ENCODE assay signal across 16 mouse cellular contexts in genomic region chr5:151202925-151203324, GRCm38 (mm10). TPM values are rescaled to one million over a fixed set of nuclear protein-coding genes. Genes with fewer than 3 reads are reported as not detected.
DNase-seq lines count a peak whose midpoint lies in the region; ATAC-seq and TF ChIP-seq lines count a peak whose summit lies in the region.
"Had no signal": no experiment of that assay in that cellular context is flagged by ENCODE, and none has a peak within 500 bp of the region (broad histone marks: within the 10 kb centered on the region; RNA-seq: fewer than 3 reads in every experiment).

No protein-coding gene starts in this region.

- CTCF ChIA-PET in Patski (lab: Charles Lee): no interaction called here

- TF ChIP-seq POLR2A in heart, adult 2 months (IDR thresholded peaks at IDR 0.05; ENCODE audit: insufficient read depth, low read depth, low read length): no peak

- no peak for TF ChIP-seq EP300 in heart, adult 2 months (IDR thresholded peaks at IDR 0.05; ENCODE audit: insufficient read depth, low read depth, low read length)

- DNase-seq in heart, adult 2 months: no peak
- DNase-seq in lung, embryonic 14.5 days: peak; percentile 33
- no peak for DNase-seq in lung, postnatal 4 days
- peak; percentile 75 for DNase-seq in Patski (ENCODE audit: low read depth, low spot score)
- peak; percentile 80 for DNase-seq in lung, postnatal 36 days
- no peak for DNase-seq in gastrocnemius, postnatal 36 days
- DNase-seq in retina, postnatal 1 day: no peak
- DNase-seq: cerebellum, adult 11-12 months; liver; right cerebral cortex, postnatal 14 days; thymus, adult 2 months had no signal

- H3K27ac ChIP-seq in heart, embryonic 16.5 days (ENCODE audit: low read length): no peak overlapping the region
- no peak overlapping the region for H3K27ac ChIP-seq in heart, adult 2 months
- no peak overlapping the region for H3K27ac ChIP-seq in lung, embryonic 14.5 days (ENCODE audit: low read depth)

- no peak overlapping the region for H3K4me2 ChIP-seq in heart, embryonic 16.5 days (ENCODE audit: low read depth, low read length)
- H3K4me2 ChIP-seq in lung, embryonic 14.5 days: no peak overlapping the region
- H3K4me2 ChIP-seq: heart, embryonic 11.5 days had no signal

- no peak overlapping the region for H3K9ac ChIP-seq in heart, embryonic 16.5 days (ENCODE audit: low read length)
- H3K9ac ChIP-seq in heart, adult 2 months (ENCODE audit: low read depth, low read length): no peak overlapping the region
- no peak overlapping the region for H3K9ac ChIP-seq in lung, embryonic 14.5 days

- H3K79me2 ChIP-seq in heart, adult 2 months (replicated peaks; ENCODE audit: control insufficient read depth, insufficient read depth, low read length): no peaks in the 10 kb centered on the region

- no peak for TF ChIP-seq CTCF in heart, adult 2 months (IDR thresholded peaks at IDR 0.05)
- no peak for TF ChIP-seq CTCF in lung, embryonic 14.5 days (IDR thresholded peaks at IDR 0.05; ENCODE audit: low read depth)
- no peak for TF ChIP-seq CTCF in Patski (IDR thresholded peaks at IDR 0.05)

- H3K4me3 ChIP-seq in heart, embryonic 16.5 days (ENCODE audit: low read length): no peak overlapping the region
- H3K4me3 ChIP-seq in heart, adult 2 months: no peak overlapping the region
- H3K4me3 ChIP-seq in lung, embryonic 14.5 days (ENCODE audit: low read depth, low read length): no peak overlapping the region
- H3K4me3 ChIP-seq: erythroblast, embryonic 14.5 days had no signal

- in situ Hi-C loops in Patski (cut with MboI; ENCODE audit: low pct_unique_long_range_greater_than_20kb): no loop called here

- 0 out of 2 replicates have a peak, but pooled peaks cover 3% of the 10 kb centered on the region for H3K4me1 ChIP-seq in heart, embryonic 16.5 days (ENCODE audit: control insufficient read depth, insufficient read depth, low read length)
- H3K4me1 ChIP-seq in heart, adult 2 months (ENCODE audit: control insufficient read depth, insufficient read depth, low read length): peaks cover 3% of the 10 kb centered on the region
- 0 out of 2 replicates have a peak, but pooled peaks cover 4% of the 10 kb centered on the region for H3K4me1 ChIP-seq in lung, embryonic 14.5 days (ENCODE audit: insufficient read depth)

- 28% methylated on average over 5 of the region's 5 CpGs for WGBS in heart, embryonic 16.5 days
- 33% methylated on average over 5 of the region's 5 CpGs for WGBS in heart, adult 2 months
- WGBS in lung, embryonic 14.5 days: 27% methylated on average over 5 of the region's 5 CpGs

- ATAC-seq in heart, embryonic 16.5 days (replicated peaks; ENCODE audit: extremely low read depth, insufficient read depth, low FRiP score): 0 out of 2 replicates have a peak, but pooled peaks have one; percentile 58
- peak; percentile 44; the same call in 1 of the 2 replicates for ATAC-seq in lung, embryonic 14.5 days (ENCODE audit: insufficient read depth)
- peak; percentile 97 for ATAC-seq in Patski
- ATAC-seq: hindbrain, embryonic 16.5 days had no signal

- H3K27me3 ChIP-seq in heart, embryonic 16.5 days (ENCODE audit: control insufficient read depth, insufficient read depth, low read length): no peaks in the 10 kb centered on the region
- no peaks in the 10 kb centered on the region for H3K27me3 ChIP-seq in heart, adult 2 months (ENCODE audit: control insufficient read depth, insufficient read depth, low read length)
- no peaks in the 10 kb centered on the region for H3K27me3 ChIP-seq in lung, embryonic 14.5 days (ENCODE audit: insufficient read depth, low read length)
- no peaks in the 10 kb centered on the region for H3K27me3 ChIP-seq in Patski

- POLR2A ChIA-PET in Patski (lab: Charles Lee): interaction anchor here (0.5 kb wide), 1 partner anchor 112 kb away, joined by 7 read pairs; no protein-coding TSS in a partner anchor

- H3K36me3 ChIP-seq in heart, embryonic 16.5 days (ENCODE audit: control insufficient read depth, insufficient read depth): no peaks in the 10 kb centered on the region
- H3K36me3 ChIP-seq in heart, adult 2 months (ENCODE audit: control insufficient read depth, insufficient read depth, low read length): peaks cover 1% of the 10 kb centered on the region; the same call in 1 of the 2 replicates
- H3K36me3 ChIP-seq in lung, embryonic 14.5 days (ENCODE audit: insufficient read depth): no peaks in the 10 kb centered on the region

- intact Hi-C loops in heart, adult 2 months (cut with DNase I): no loop called here
- intact Hi-C loops in gastrocnemius, postnatal 36 days (cut with DNase I): no loop called here

- H3K9me3 ChIP-seq in heart, embryonic 16.5 days (replicated peaks; ENCODE audit: control insufficient read depth, low read length): no peaks in the 10 kb centered on the region
- H3K9me3 ChIP-seq in lung, embryonic 14.5 days (ENCODE audit: low read depth, low read length): no peaks in the 10 kb centered on the region

RNA-seq across cellular contexts. Expression of gene Stard13, which starts 30.7 kb away (rescaled TPM):
- 4.5 and 6.2 TPM in 2 replicates for polyA plus RNA-seq in heart, embryonic 16.5 days (2015; fragmentation: Nextera tagmentation; extraction: Ambion mirVana)
- total RNA-seq in heart, adult 2 months (2021): 10 to 100 TPM; 22.1 to 24.4 TPM
- 9.9 and 16.4 TPM in 2 replicates for polyA plus RNA-seq in heart, adult 2 months (2012; rRNA removed)
- 14.4 and 14.5 TPM in 2 replicates for polyA plus RNA-seq in lung, embryonic 14.5 days (2014; fragmentation: Nextera tagmentation; extraction: Ambion mirVana)
- polyA plus RNA-seq in Patski (2021): 59.4 TPM
- total RNA-seq in gastrocnemius, postnatal 36 days (2021): 1 to 10 TPM; 5.9 to 6.1 TPM
- total RNA-seq: megakaryocyte progenitor cell, adult 5-6 weeks had no signal

Comparison
In these comparisons a context has a peak if more than half of its experiments do, and no peak if none do; other contexts are left out.
1. DNase-seq: peak in lung, embryonic 14.5 days (single experiment), Patski (single experiment) and lung, postnatal 36 days (single experiment); none in heart, adult 2 months (0 of 2), lung, postnatal 4 days (0 of 2), gastrocnemius, postnatal 36 days (0 of 2) and retina, postnatal 1 day (single experiment).
2. ATAC-seq: peak in every context shown above with its lines; median percentile 97 in Patski; 58 in heart, embryonic 16.5 days; 44 in lung, embryonic 14.5 days.